Mouse (Mus musculus) cerebellum, adult 2 months (tissue): Measurements from ENCODE around the gene Hpse2.

ENCODE experiments used
- CTCF ChIP-seq: fragments of 200-500 bp; IDR thresholded peaks from 2 replicates; pipeline ENCODE4 v1.5.1; 2011; ENCODE audit warnings: low read depth, mild to moderate bottlenecking, control low read depth, low read length, moderate library complexity, borderline replicate concordance; ENCODE audit not compliant: insufficient read depth
- POLR2A ChIP-seq: fragments of 200-500 bp; IDR thresholded peaks from 2 replicates; pipeline ENCODE4 v1.6.1; 2011; ENCODE audit warnings: low read length, control low read depth, borderline replicate concordance; ENCODE audit not compliant: insufficient read depth

DNA sequence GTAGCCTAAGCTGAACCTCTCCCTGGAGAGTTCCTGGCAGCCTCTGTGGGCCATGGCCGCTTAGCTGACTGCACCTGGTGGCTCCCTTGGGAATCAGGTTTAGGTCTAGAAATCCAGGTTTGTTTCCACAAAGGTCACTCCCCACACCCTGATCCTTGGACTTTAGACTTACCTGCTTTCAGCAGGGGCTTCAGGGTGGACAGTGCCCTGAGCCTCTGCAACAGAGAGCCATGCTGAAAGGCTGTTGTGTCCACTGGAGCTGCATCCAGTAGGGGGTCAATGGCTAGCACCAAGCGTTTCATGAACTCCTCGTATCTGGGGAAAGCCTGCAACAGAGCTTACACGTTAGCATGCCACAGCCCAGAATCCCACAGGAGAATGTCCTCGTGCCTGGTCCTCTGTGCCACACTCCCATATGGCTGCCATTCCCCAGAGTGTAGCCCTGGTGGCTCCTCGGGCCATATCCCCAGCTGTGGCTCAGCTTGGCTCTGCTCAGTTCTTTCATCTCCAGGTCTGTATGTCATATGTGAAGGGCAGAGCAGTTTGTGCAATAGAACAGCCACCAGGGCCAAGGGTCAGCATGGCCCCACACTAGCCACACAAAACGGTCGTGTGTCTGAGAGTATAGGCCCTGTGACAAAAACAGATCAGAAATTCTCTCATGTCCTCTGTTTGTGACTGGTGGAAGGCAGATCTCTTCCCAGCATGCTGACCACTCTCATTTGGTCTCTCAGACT is 647.8 kb downstream of the Hpse2 start:
- TF ChIP-seq CTCF: no peak
- TF ChIP-seq POLR2A: no peak
